Mouse (Mus musculus) left cerebral cortex, postnatal 14 days (tissue): ENCODE measurements around the gene Homer3. TPM values are rescaled to one million over a fixed set of nuclear protein-coding genes. Genes with fewer than 3 reads are reported as not detected.

Source experiments
- DNase-seq, 2 experiments: peaks; one replicate each; pipeline ENCODE4 v3.0.0; 2021 to 2022; ENCODE audit warnings: low spot score in 2 of 2, mixed read lengths in 1 of 2
- intact Hi-C: fragments of 180-260 bp; cut with DNase I; formaldehyde crosslinking; loops from one replicate; pipeline ENCODE4 v1.15.1; 2025
- total RNA-seq, 2 experiments: library from RNA; stranded (reverse); gene quantifications; 2 replicates each; pipeline ENCODE4 v1.2.3; 2021

Homer3 gene
- total RNA-seq, 2 experiments from 2014 or later: 10.5 to 12.9 TPM

DNA sequence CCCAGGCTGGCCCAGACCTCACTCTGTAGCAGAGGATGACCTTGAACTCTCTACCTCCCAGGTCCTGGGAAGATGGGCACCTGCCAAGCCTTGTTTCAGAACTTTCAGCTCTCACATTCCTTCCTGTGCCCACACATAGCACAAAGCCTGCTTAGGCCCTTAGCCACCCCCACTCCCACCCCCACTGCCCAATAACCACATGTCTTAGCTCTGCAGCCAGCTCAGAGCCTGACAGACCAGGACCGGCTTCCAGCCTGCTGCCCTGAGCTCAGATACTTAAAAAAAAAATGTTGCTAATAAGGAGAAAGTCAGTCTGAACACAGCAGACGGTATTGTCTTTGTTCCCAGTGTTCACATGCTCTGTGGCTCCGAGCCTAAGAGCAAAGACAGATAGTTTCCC, 1.6 kb upstream of the Homer3 start:
- intact Hi-C loops: no loop called here
- no peak for DNase-seq

DNA sequence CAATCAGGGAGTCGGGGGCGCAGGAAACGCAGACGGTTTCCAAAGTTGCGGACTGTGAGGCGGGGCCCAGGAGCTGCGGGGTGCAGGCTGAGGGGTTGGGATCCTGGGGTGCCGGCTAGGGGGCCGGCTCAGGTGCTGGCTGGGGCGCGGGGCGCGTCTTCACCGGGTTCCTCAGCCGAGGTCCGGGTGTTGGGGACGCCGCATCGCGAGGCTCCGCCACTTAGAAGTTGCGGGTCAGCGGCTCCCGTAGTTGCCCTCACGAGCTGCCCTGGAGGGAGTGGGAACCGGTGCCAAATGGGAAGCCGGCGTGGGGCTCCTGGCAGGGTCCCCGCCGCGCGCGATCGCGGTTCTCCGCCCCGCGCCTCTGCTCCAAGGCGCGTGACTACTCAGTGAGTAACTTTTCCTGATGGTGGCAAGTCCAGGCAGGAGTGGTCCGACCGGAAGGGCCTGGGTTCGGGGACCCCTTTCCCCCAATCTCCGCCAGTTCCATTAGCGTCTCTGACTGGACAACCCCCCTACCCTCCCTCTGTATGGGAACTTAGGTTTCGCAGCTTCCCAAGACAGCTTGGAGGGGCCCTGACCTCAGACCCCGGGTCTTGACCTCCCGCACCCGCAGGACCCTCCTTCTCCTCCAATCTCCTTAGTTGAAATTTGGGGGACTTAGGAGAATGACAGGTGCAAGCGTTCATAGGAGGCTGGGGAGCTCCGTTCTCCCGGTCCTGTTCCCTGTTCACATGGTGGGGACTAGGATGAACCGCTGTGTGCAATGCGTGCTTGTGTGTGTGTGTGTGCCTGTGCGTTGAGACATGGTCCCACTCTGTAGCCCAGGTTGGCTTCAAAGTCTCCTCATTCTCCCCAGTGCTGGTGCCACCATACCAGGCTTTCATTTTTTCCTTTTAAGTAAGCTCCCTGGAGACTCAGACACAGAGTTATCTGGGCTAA, 780 bp downstream of the Homer3 start:
- intact Hi-C loops: no loop called here
- DNase-seq: no peak

DNA sequence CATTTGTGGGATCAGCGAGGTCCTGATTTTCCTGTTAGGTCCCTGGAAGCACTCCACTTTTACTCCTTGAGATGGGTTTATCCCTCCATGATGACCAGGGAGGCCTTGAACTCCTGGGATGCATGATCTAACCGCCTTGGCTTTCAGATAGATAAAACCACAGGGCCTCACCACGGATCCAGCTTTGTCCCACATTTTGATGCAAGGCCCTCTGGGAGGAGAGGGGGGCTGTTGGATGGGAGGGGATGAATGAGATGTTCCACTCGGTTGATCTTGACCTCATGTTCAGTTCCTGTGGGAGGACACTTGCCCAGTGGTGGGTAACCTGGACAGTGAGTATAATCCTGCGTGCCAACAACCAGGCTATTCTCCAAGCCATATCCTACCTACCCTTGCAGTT, 1.8 kb downstream of the Homer3 start:
- intact Hi-C loops: no loop called here
- DNase-seq: no peak

DNA sequence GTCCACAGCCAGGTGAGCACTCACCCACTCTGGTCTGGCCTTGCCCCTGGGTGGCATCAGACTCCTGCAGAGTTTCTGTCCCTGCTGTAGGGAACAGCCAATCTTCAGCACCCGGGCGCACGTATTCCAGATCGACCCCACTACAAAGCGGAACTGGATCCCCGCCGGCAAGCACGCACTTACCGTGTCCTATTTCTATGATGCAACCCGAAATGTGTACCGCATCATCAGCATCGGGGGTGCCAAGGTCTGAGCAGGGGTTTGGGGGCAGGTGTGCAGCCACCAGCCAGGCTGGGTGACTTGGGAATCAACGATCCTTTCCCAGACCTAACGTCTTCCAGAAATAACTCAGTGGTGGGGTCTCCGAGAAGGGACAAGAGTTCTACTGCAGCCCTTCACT, 2.7 kb downstream of the Homer3 start:
- intact Hi-C loops: no loop called here
- DNase-seq: no peak

DNA sequence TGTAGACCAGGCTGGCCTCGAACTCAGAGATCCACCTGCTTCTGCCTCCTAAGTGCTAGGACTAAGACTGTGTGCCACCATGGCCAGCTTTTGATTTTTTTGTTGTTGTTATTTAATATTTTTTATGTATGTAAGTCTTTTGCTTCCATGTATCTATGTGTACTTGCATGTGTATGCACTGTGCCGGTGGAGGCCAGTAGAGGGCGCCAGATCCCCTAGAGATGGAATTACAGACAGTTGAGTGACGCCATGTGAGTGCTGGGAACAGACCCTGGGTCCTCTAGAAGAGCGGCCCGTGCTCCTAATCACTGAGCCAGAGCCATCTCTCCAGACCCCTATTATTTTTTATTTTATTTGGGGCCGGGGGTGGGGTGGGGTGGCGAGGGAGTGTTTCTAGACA, 4.1 kb downstream of the Homer3 start:
- DNase-seq: no peak
- intact Hi-C loops: no loop called here

DNA sequence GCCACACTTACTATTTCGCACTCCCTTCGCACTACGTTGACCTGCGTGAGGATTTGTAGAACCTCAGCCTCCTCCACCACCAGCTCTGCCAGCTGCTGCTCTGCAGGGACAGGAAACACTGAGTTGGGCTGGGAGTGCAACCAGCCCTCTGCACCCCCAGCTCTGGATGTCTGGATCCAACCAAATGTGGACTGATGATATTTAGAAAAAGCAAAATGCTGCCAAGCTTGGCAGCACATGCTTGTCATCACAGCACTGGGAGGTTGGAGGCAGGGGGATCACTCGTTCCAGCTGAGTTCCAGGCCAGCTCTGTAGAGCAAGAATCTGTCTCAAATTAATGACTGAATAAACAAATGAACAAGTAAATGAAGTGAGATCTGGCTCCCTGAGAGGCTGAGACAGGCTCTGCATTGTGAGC, 11.4 kb downstream of the Homer3 start:
- intact Hi-C loops: no loop called here
- no peak for DNase-seq

DNA sequence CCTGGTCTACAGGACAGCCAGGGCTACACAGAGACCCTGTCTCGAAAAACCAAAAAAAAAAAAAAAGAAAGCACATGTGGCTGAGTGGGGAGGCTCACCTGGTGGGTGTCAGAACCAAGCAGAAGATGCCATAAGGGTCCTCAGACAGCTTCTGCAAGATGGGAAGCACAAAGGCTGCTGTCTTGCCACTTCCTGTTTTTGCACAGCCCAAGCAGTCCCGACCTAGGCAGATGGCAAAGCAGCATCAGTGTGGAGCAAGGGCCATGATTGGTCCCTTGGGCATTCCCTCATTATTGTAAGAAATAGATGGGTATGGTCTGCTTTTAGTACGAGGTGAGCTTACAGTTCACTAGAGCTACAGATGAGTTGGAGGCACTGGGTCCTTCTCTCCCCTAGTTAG, 18.3 kb downstream of the Homer3 start:
- DNase-seq: no peak
- intact Hi-C loops: no loop called here

DNA sequence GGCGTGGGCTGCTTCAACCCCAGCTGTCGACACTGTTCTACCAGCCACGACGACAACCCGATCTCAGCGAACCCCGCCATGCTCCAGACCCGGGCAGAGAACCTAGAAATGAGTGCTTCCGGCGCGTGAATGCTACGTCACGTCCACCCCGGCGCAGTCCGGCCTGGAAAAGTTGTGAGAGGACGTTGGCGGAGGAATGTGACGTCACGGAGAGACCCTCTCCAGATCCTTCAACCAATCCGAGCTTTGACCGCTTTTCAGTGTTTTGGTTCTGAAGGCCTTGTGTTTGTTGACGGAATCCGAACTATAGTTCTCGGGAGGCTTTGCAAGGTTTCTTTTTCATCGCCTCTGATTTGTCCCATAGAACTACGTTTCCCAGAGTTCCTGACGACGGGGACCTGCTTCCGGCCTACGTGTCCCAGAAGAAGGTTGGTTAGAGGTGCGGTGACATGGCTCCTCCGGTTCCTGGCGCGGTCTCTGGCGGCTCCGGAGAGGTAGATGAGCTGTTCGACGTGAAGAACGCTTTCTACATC, 19.8 kb downstream of the Homer3 start, which contains the start of the genes Ddx49 and Cope:
TSS of gene Ddx49 (minus strand) at position 132 of the 533 bp plus-strand sequence.
TSS of gene Cope (plus strand) at position 161 of the 533 bp plus-strand sequence.
- peak; percentile 94 to 96 for DNase-seq
- intact Hi-C loops: no loop called here

DNA sequence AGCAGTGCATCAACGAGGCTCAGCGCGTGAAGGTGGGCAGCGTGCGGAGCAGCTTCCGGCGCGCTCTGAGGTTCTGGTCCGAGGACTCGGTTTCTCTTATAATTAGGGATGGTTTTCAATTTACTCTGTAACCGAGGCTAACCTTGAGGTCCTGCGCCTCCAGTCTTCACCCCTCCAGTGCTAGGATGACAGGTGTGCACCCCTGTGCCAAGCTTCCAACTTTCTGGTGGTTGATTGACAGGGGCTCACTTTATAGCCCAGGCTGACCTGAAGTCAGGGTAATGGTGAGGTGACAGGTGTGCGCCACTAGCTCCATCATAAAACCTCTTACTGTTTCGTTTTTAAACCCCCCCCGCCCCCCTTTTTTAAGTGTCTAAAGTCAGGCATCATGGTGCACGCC, 20.3 kb downstream of the Homer3 start:
- no peak for DNase-seq
- intact Hi-C loops: no loop called here

DNA sequence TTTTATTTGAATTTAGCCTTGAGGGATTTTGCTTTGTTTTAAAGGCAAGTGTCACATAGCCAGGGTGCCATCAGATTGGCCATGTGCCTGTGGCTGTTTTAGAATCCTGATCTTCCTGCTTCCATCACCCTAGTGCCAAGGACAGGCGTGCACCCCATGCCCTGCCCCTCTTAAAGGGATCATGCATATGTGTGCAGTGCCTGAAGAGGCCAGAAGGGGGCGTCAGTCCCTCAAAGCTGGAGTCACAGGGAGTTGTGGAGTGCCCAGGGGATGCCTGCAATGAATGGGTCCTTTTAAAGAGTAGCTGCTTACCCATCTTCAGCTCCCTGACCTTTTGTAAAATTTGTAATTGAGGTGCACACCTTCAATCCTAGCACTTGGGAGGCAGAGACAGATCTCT, 26.7 kb downstream of the Homer3 start:
- intact Hi-C loops: no loop called here
- peak in 1 of 2 experiments; percentile 62 for DNase-seq

DNA sequence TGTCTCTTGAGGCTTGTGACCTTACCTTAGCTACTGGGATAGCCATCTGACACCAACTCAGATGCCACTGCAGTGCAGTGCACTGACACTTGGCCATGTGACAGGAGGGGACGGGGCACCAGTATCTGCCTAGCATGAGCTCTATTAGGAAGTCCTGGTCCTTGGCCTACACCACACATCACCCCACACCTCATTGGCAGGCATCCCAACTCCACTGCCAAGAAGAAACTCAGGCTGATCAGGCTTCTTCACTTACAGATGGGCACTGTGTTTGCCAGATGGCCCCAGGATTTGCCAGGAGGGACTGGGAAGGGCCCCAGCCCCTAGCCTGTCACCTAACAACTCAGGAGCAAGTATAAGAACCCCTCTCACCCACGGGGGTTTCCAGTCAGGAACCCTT, 30.8 kb downstream of the Homer3 start:
- intact Hi-C loops: no loop called here
- no peak for DNase-seq

DNA sequence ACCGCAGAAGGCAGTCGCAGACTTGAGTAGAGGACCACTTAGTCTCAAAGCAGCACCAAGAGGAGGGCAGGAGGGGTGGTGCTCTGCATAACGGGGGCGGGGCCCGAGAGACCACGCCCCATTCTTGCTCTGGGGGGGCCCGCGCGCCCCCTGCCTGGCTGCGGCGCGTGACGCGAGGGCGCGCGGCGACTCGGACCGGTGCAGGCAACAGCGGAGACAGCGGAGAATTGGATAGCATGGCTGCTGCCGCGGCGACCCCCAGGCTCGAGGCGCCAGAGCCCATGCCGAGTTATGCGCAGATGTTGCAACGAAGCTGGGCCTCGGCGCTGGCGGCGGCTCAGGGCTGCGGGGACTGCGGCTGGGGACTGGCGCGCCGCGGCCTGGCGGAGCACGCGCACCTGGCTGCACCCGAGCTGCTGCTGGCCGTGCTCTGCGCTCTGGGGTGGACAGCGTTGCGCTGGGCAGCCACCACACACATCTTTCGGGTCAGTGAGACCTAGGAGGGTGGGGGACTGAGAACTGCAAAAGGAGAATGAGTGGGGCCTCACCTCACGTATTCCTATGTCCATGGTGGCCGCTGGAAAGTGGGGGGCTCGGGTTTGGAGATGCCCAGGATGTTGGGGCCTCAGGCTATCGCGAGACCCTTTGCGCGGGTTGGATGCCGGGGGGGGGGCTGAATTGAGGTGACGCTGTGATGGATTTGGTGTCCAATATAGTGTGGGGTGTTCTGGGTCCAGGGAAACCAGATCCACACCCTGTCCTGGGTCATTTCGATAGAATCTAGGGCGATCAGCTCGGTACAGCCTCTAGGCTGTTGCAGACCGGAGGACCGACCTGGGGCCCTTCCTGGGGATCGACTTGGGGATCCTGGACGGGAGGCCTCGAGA, 33.2 kb downstream of the Homer3 start, which contains the start of gene Cers1:
TSS of gene Cers1 (plus strand) at position 152 of the 887 bp plus-strand sequence.
- DNase-seq: peak; percentile 81 to 87
- intact Hi-C loops: no loop called here

DNA sequence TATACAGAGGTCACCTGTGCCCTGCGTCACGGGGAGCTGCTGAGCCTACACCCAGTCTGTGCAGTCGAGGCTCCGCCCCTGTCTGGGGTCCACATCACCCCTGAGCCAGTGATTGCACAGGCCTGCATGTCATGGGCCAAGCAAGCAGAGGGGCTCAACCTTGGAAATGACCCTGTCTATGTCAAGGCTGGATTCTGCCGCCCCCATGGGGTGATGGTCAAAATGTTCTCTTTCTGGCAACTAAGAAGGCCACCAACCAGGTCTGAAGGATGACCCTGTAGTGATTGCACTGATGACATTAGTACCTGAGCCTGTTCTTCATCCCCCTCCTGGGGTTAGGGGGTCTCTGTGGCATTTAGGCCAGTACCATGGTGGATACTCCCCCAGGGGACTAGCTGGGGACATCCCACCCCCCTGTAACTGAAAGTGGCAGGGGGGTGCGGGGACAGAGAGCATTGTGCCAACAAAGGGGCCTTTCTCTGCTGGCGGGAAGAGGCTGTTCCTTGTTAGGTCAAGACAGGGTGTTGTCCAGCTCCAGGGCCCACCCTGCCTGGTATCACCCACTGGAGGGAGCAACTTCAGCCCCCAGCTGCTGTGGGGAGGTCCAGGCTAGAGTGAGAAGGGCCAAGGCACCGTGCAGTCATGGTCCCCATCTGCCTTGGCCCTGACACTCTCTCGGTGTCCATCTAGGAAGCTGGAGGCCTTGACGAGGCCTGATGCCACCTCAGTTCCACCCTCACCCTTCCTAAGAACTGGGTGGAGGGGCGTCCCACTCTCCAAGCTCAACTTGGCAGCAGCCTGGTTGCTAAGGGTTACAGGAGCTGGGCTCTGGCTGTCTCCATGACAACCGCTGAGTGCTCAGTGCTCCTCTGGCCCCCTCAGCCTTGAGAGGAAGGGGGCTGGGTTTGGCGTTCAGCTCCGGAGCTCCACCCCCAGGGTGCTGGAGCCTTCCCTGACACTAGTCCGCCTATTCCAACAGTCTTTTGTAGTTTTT, 34.2 kb downstream of the Homer3 start:
- intact Hi-C loops: no loop called here
- DNase-seq: peak; percentile 91 to 97

DNA sequence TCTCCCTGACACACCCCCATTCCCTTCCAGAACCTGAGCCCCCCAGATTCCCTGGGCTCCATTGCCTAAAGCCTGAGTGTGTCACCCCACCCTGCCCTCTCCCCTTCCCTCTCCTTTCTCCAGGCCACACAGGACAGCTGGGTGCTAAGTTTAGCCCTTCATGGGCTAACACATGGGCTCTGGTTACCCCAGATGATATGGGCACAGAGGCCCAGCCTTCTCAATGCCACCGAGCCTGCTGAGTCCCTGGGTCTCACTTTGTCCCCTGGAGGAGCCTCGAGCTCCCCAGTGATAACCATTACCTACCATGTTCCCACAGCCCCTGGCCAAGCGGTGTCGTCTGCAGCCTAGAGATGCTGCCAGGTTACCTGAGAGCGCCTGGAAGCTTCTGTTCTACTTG, 35.2 kb downstream of the Homer3 start:
- intact Hi-C loops: no loop called here
- DNase-seq: no peak

DNA sequence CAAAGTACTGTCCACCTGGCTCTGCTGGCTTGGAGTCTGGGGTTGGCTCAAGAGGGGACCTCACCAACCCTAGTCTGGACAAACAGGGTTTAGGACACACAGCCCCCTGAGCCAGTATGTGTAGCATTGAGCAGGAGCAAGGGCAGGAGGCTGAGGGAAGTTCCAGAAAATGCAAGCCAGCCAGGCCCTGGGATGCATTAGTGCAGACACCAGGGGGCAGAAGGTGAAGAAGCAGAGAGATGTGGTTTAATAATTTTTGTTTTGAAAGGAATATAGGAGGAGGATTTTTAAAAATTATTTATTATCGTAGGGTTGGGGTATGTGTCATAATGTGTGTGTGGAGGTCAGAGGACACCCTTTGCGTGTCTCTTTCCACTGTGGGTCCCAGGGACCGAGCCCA, 41.1 kb downstream of the Homer3 start:
- intact Hi-C loops: no loop called here
- DNase-seq: no peak

DNA sequence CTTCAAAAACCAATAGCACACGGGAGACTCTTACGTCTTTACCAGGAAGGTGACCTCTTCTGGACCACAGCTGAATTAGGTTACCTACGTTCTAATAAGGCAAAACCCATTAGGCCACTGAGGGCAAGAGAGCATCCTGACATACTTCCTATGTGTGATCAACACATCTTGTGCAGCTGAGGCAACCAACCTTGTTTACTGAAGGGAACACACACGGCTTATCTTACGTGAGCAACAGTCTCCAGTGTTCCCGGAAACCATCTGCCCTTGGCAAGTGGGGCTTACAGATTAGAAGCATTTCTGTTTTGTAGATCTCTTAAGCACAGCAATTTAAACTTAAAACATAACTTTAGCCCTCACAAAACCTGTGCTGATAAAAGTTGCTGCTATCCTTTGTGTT, 44.9 kb downstream of the Homer3 start:
- intact Hi-C loops: no loop called here
- DNase-seq: no peak

DNA sequence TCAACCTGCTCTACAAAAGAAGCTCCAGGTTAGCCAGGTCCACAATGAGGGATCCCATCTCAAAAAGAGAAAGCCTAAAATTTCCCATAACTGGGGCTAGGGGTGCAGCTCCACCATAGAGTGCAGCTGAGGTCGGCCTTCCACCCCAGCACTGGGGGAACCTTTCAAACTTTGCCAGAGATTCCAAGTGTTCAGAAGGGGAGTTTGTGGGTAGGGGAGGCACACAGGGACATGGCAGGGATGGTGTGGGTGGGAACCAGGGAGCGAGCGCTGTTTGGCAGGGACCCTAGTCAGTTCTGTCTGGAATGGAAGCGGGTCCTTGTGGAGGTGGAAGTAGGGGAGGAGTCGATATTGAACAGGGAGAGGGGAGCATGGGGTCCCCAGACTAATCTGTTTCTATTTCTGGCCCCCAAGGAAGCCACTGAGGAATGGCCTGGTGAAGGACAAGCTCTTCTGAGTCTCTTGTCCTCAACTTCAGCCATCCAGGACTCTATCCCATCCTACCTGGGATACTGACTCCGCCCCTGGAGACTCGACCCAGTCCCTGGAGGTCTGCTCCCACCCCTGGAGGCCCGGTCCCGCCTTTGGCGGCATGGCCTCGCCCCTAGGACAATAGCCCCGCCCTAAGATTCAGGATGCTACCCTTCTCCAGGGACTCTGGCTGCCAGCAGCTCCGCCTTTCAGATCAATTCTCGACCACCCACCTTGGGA, 46.7 kb downstream of the Homer3 start, which contains the start of gene Gdf1:
TSS of gene Gdf1 (plus strand) at position 694 of the 711 bp plus-strand sequence.
- intact Hi-C loops: no loop called here
- no peak for DNase-seq
